Mouse (Mus musculus): Measurements from ENCODE around the gene Yipf2.

GRCm38 (mm10) chr9:21557556-21557955 lies 35.1 kb downstream of the Yipf2 start:
- TF ChIP-seq CTCF (IDR thresholded peaks at IDR 0.05; ENCODE audit: insufficient read depth, low read length) (no peak), POLR2A (IDR thresholded peaks at IDR 0.05; ENCODE audit: borderline replicate concordance, extremely low read depth, low read depth, low read length) (no peak)
